Mouse (Mus musculus) cerebellum, postnatal 14 days (tissue): ENCODE data around the gene Smim15.

Experiments
- DNase-seq, 2 experiments: peaks; one replicate each; pipeline ENCODE4 v3.0.0; 2021; ENCODE audit warnings: mixed read lengths in 2 of 2

The Smim15 gene

DNA sequence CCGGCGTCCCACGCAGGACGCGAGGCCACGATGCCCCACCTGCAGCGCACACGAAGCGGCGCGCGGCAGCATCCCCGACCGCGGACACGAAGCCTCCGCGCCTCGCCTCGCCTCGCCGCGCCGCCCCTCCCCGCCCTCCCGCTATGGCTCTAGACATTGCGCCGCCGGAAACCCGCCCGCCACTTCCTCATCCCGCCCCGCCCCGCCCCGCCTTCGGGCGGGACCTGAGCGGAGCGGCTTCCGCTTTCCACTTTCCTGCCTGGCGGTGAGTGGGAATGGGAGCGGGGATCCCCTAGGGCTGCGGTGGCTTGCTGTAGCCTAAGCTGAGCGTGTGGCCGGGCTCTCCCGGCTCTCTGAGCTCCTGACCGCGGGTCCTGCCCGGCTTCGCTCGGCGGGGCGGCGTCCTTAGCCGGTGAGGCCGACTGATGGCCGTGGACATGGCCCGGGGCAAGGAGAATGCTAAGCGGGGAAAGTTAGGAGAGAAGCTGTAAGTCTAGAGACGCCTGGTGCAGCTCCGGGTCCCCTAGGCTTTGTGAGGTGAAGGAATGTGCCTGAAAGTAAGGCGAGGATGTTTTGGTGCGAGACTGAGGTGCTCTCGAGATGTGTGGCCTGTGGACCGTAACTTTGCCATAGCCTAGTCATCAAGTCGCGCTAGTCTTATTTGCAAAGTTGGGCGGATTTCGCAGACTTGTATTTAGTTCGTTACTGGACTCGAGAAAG is at the start of gene Smim15:
Gene Smim15 (plus strand): TSS at position 225 of the 720 bp plus-strand sequence.
- peak; percentile 91 to 92 for DNase-seq

DNA sequence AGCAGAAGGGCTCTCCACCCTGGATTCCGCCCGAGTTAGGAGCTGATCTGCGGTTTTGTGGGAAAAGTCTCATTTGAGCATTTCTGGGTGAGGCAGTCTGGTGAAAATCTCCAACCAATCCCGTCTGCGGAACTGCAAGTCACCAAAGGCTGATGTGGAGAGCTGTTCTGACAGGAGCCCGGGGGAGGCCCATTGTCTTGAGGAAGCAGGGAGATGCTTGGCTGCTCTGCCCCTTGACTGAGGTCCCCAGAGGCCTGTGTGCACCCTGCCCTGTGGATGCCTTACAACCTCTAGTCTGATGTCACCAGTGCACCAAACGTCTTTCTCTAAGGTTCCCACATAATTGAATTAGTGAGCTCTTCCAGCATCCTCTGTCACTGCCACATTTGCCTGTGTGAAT is 49.0 kb upstream of the Smim15 start:
- no peak for DNase-seq

DNA sequence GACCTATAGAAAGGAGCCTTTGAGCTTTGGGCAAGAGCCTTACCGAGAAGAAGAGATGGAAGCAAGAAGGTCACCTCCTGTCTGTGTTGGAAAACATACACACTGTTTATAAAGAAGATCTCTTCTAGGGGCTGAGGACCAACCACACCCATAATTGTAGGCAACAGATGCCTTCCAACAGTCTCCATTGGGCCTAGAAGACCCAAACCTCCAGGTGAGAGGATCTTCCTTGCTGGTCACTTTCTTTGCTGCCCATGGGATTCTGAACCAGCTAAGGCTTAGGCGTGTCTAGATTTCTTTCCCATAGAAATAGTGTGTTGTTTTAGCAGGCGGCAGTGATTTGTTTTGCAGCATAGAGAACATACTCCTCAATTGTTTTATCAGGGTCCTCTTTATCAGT is 47.9 kb upstream of the Smim15 start:
- no peak for DNase-seq

- no peak for DNase-seq
Measured at GRCm38 (mm10) chr13:108007861-108008260, 36.4 kb upstream of the Smim15 start.

- no peak for DNase-seq
Measured at GRCm38 (mm10) chr13:108013110-108013509, 31.1 kb upstream of the Smim15 start.

DNA sequence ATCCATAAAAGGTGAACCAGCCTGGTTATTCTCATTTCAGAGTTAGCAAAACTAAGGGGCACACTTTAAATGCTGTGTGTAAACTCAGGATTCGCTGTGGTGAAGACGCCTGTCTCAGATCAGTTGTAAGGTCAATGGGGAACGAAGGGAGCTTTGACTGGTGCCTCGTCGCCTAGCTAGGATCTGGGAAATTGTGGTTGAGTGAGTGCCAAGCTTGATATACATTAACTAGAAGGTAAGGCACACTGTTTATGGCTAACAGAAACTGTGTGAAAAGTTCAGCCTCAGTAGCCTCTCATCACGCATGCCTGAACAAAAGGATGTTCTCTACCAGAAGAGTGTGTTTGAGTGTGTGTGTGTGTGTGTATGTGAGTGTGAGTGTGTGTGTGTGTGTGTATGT is 30.4 kb upstream of the Smim15 start:
- DNase-seq: no peak

GRCm38 (mm10) chr13:108015166-108015565 is 29.1 kb upstream of the Smim15 start:
- no peak for DNase-seq

- no peak for DNase-seq
Measured at GRCm38 (mm10) chr13:108017349-108017748, 26.9 kb upstream of the Smim15 start.

- DNase-seq: no peak
Measured at GRCm38 (mm10) chr13:108025802-108026201, 18.4 kb upstream of the Smim15 start.

DNA sequence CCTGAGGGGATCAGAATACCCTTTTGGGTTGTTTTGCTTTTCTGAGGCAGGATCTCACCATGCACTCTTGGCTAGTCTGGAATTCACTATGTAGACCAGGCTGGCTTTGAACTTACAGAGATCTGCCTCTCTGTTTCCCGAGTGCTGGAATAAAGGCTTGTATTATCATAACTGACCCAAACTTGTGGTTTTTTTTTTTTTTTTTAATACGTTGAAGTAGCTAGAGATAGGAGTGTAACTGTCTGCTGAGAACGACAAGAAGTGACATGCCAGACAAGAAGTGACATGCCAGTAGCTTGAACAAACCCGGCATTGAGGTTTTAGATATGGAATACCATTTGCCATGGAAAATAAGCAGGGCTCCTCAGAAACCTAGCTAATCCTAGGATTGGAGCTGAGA is 11.5 kb upstream of the Smim15 start:
- DNase-seq: no peak

GRCm38 (mm10) chr13:108039375-108039774 is 4.9 kb upstream of the Smim15 start:
- no peak for DNase-seq

- DNase-seq: no peak
Measured at GRCm38 (mm10) chr13:108039902-108040301, 4.3 kb upstream of the Smim15 start.

DNA sequence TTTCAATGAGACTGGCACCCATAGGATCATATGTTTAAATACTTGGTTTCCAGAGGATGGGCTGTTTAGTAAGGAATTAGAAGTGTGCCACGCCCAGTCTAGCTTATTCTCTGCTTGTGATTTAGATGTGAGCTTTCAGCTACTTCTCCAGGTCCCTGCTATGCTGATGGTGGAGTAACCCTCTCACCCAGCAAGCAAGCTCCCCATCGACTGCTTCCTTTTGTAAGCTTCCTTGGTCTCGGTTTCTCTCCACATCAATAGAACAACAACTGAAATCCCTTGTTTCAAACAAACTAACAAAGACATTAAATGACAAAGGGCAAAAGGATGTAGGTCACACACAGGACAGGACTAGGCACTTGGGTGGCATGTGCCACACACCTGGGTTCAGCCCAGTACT is 3.8 kb upstream of the Smim15 start:
- DNase-seq: no peak

GRCm38 (mm10) chr13:108041358-108041757 is 2.9 kb upstream of the Smim15 start:
- DNase-seq: peak; percentile 77 to 78

- no peak for DNase-seq
Measured at GRCm38 (mm10) chr13:108043431-108044221, 620 bp upstream of the Smim15 start.

- no peak for DNase-seq
Measured at GRCm38 (mm10) chr13:108045646-108046045, 1.4 kb downstream of the Smim15 start.

DNA sequence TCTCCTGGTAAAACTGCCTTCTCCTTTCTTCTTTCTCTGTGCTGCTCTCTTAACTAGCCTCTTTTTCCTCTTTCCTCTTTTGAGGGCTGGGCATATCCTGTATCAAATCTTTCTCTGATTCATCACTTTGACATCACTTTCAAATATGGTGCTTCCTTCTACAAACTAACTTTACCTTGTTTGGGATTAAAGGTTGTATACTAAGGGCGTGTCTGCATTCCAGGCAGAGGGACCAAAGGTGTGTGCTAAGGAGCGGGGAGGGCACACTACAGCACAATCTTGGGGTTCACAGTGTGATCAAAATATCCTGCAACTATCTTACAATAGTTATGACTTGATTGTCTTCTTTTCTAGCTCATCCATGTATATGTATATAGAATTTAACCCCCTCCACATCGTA is 1.8 kb downstream of the Smim15 start:
- DNase-seq: no peak

DNA sequence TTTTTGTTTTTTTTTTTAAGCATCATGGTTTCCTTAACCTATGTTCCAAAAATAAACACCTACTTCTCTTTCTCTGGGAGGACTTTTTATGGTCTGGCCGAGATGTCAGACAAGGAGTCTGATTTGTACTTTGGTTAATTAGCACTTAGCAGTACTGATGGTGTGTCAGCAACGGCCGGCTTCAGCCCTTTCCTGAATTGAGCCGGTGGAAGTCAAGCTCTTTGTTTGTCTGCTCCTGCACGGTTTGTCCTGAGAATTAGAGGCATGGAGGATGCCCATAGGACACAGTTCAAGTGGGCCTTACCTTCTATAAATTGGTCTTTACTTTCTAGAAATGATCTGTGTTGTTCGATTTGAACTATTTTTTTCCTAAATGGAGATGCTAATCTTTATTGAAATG is 2.6 kb downstream of the Smim15 start:
- no peak for DNase-seq

DNA sequence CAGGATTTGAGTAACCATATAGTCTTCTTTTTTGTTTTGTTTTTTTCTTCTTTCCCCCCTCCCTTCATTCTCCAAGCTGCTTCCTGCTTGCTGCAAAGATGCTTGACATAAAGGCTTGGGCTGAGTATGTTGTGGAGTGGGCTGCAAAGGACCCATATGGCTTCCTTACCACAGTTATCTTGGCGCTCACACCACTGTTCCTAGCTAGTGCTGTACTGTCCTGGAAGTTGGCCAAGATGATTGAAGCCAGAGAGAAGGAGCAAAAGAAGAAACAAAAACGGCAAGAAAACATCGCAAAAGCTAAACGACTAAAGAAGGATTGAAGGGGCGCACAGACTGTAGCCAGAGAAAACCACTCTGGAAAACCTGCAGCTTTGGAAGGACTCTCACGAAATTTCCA is 3.1 kb downstream of the Smim15 start:
- no peak for DNase-seq

DNA sequence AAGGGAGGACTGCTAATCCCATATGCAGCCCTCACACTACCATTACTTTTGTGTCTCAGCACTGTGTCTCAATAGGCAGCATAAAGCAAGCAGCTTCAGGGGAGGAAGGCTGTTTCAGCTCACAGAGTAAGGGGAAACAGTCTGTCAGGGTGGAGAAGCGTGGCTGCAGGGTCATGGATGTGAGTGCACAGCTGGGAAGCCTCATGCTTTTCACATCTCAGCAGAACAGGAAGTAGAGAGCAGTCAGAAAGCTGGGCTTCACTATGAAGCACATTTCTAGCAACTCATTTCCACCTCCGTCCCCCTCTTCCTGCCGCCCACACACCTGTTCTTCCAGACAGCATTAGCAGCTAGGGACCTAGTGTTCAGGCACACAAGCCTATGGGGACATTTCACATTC is 12.7 kb downstream of the Smim15 start:
- no peak for DNase-seq

DNA sequence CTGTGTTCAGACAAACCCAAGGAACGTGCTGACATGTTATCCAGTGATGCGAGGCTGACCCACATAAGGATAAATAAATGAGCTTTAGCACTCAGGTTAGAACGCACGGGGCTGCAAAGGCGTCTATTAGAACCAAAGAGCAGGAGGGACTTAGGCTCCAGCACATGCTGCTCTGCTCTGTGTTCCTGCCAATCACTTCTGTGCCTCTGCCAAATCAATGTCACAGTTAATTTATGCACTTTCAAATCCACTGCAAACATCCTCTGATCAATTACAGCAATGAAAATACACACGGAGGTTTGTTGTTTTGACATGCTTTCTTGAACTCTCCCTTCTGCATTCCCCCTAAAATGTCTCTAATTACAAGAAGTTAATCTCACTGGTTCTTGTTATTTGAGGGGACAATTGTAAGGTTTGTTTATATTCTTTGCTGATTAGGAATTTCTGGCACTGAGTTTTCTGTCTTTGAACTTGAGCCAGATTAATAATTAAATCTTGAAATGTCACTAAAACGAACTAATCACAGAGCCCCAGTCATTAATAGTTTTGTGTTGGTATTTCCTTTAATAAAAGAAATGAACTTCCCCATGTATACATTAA is 16.1 kb downstream of the Smim15 start:
- peak; percentile 66 to 71 for DNase-seq

GRCm38 (mm10) chr13:108060936-108061578 is 16.8 kb downstream of the Smim15 start:
- DNase-seq: no peak

DNA sequence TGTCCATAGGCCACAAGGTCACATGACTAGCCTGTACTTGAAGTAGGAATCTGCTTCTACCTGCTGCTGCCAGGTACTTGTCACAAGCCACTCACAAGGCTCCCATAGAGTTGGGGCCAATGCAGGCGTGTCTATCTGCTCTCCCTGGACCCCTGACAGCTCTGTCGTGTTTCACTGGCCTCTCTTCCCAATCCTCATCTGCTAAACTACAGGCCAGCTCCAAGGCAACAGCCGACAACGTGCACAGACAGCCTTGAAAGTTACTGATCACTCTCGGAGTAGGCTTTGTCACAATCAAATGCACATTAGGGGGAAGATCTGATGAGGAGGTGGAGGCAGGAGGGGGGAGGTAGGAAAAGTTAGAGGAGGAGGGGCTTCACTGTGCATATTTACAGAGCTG is 18.7 kb downstream of the Smim15 start:
- no peak for DNase-seq
